Mouse (Mus musculus) midbrain, embryonic 14.5 days (tissue): ENCODE results near the gene Stx8. TPM values are rescaled to one million over a fixed set of nuclear protein-coding genes. Genes with fewer than 3 reads are reported as not detected.
A peak's percentile ranks its signal among the peaks of the same experiment; 100 is the strongest.

Experiments used
- ATAC-seq: fragments of 200-750 bp; cut with Nextera tagmentation; 2 replicates; pipeline ENCODE4 v1.8.0; 2017; ENCODE audit warnings: moderate number of reproducible peaks, moderate library complexity; ENCODE audit not compliant: low FRiP score, low TSS enrichment
- DNase-seq: peaks from one replicate; pipeline ENCODE4 v3.0.0-alpha.2; 2015
- H3K27ac ChIP-seq: fragments of 300-500 bp; sonication (generic); replicated peaks from 2 replicates; pipeline ENCODE4 v1.5.1; 2014; ENCODE audit warnings: mild to moderate bottlenecking, low read depth, low read length, moderate library complexity
- H3K27me3 ChIP-seq: fragments of 300-500 bp; sonication (generic); 2 replicates; pipeline ENCODE4 v1.6.1; 2014; ENCODE audit warnings: low read length, control low read depth, mixed read lengths; ENCODE audit not compliant: control insufficient read depth, insufficient read depth
- H3K36me3 ChIP-seq: fragments of 300-500 bp; sonication (generic); 2 replicates; pipeline ENCODE4 v1.6.1; 2014; ENCODE audit warnings: low read length, control low read depth; ENCODE audit not compliant: control insufficient read depth, insufficient read depth
- H3K4me1 ChIP-seq: fragments of 300-500 bp; sonication (generic); 2 replicates; pipeline ENCODE4 v1.6.1; 2014; ENCODE audit warnings: mild to moderate bottlenecking, antibody characterized with exemption, low read length, control low read depth; ENCODE audit not compliant: control insufficient read depth, insufficient read depth
- H3K4me2 ChIP-seq: fragments of 300-500 bp; sonication (generic); 2 replicates; pipeline ENCODE4 v1.6.1; 2014; ENCODE audit warnings: mild to moderate bottlenecking, low read length, moderate library complexity
- H3K4me3 ChIP-seq: fragments of 300-500 bp; sonication (generic); replicated peaks from 2 replicates; pipeline ENCODE4 v1.5.1; 2014; ENCODE audit warnings: low read depth, low read length
- H3K9ac ChIP-seq: fragments of 300-500 bp; sonication (generic); replicated peaks from 2 replicates; pipeline ENCODE4 v1.6.1; 2014; ENCODE audit warnings: mild to moderate bottlenecking, low read length, moderate library complexity
- H3K9me3 ChIP-seq: fragments of 300-500 bp; sonication (generic); 2 replicates; pipeline ENCODE4 v1.6.1; 2016; ENCODE audit warnings: low read length, control low read depth, mixed read lengths; ENCODE audit not compliant: control insufficient read depth
- WGBS: fragments of 180-500 bp; shearing (Covaris S2); extraction: QIAGEN DNeasy Blood & Tissue Kit; methylation state at CpG from one replicate; pipeline ENCODE4 v1.1.7; 2014; 5-methylcytosine and 5-hydroxymethylcytosine counted together
- polyA plus RNA-seq: library from polyadenylated mRNA; unstranded; fragments of >200 nt; fragmentation: Nextera tagmentation; extraction: Ambion mirVana; gene quantifications from 2 replicates; pipeline ENCODE4 v1.2.1, GENCODE M21; 2014

Stx8 gene
- polyA plus RNA-seq, 1 experiment from 2014 or later: 64.2 TPM

- no peak for DNase-seq
- Histone ChIP-seq H3K9me3 (no peaks in the 10 kb centered on the region), H3K27ac (no peak overlapping the region), H3K36me3 (no peaks in the 10 kb centered on the region), H3K4me1 (0 out of 2 replicates have a peak, but pooled peaks cover 5% of the 10 kb centered on the region), H3K9ac (no peak overlapping the region), H3K4me3 (no peak overlapping the region), H3K27me3 (no peaks in the 10 kb centered on the region), H3K4me2 (no peak overlapping the region)
- ATAC-seq: no peak
- 61% methylated on average over 2 of the region's 2 CpGs for WGBS
These were observed 109.3 kb downstream of the Stx8 start for GRCm38 (mm10) chr11:68075331-68075730.

GRCm38 (mm10) chr11:68079756-68080155, 113.8 kb downstream of the Stx8 start:
- H3K27ac ChIP-seq: no peak overlapping the region
- WGBS: 92% methylated on average over 2 of the region's 2 CpGs
- H3K27me3 ChIP-seq: no peaks in the 10 kb centered on the region
- no peak for DNase-seq
- H3K36me3 ChIP-seq: no peaks in the 10 kb centered on the region
- H3K4me2 ChIP-seq: no peak overlapping the region
- no peaks in the 10 kb centered on the region for H3K9me3 ChIP-seq
- H3K4me3 ChIP-seq: no peak overlapping the region
- H3K4me1 ChIP-seq: no peaks in the 10 kb centered on the region
- H3K9ac ChIP-seq: no peak overlapping the region
- ATAC-seq: no peak

GRCm38 (mm10) chr11:68080999-68081398, 115.0 kb downstream of the Stx8 start:
- H3K4me2 ChIP-seq: no peak overlapping the region
- no peaks in the 10 kb centered on the region for H3K27me3 ChIP-seq
- H3K36me3 ChIP-seq: no peaks in the 10 kb centered on the region
- H3K4me1 ChIP-seq: no peaks in the 10 kb centered on the region
- H3K9me3 ChIP-seq: no peaks in the 10 kb centered on the region
- no peak for DNase-seq
- no peak for ATAC-seq
- no peak overlapping the region for H3K9ac ChIP-seq
- H3K27ac ChIP-seq: no peak overlapping the region
- 94% methylated on average over 2 of the region's 2 CpGs for WGBS
- H3K4me3 ChIP-seq: no peak overlapping the region

GRCm38 (mm10) chr11:68082756-68083155, 116.8 kb downstream of the Stx8 start:
- no peaks in the 10 kb centered on the region for H3K4me1 ChIP-seq
- H3K9me3 ChIP-seq: no peaks in the 10 kb centered on the region
- ATAC-seq (no peak), DNase-seq (no peak)
- H3K27me3 ChIP-seq: no peaks in the 10 kb centered on the region
- 88% methylated on average over 12 of the region's 12 CpGs for WGBS
- H3K36me3 ChIP-seq: no peaks in the 10 kb centered on the region
- no peak overlapping the region for H3K9ac ChIP-seq
- H3K27ac ChIP-seq: no peak overlapping the region
- H3K4me2 ChIP-seq: no peak overlapping the region
- H3K4me3 ChIP-seq: no peak overlapping the region

- DNase-seq: peak; percentile 16
- 0 out of 2 replicates have a peak overlapping the region, but pooled peaks have one; percentile 26 for H3K27ac ChIP-seq
- H3K9ac ChIP-seq: no peak overlapping the region
- no peak overlapping the region for H3K4me2 ChIP-seq
- H3K4me1 ChIP-seq: no peaks in the 10 kb centered on the region
- no peak overlapping the region for H3K4me3 ChIP-seq
- H3K9me3 ChIP-seq: no peaks in the 10 kb centered on the region
- ATAC-seq: no peak
- no peaks in the 10 kb centered on the region for H3K27me3 ChIP-seq
- H3K36me3 ChIP-seq: no peaks in the 10 kb centered on the region
- 88% methylated on average over 6 of the region's 6 CpGs for WGBS
These were observed 117.6 kb downstream of the Stx8 start for GRCm38 (mm10) chr11:68083562-68083961.

- no peak overlapping the region for H3K9ac ChIP-seq
- H3K27me3 ChIP-seq: no peaks in the 10 kb centered on the region
- no peaks in the 10 kb centered on the region for H3K36me3 ChIP-seq
- ATAC-seq (no peak), DNase-seq (no peak)
- no peaks in the 10 kb centered on the region for H3K4me1 ChIP-seq
- 87% methylated on average over 9 of the region's 9 CpGs for WGBS
- H3K9me3 ChIP-seq: no peaks in the 10 kb centered on the region
- no peak overlapping the region for H3K27ac ChIP-seq
- no peak overlapping the region for H3K4me3 ChIP-seq
- H3K4me2 ChIP-seq: no peak overlapping the region
These were observed 120.2 kb downstream of the Stx8 start for GRCm38 (mm10) chr11:68086221-68086620.

GRCm38 (mm10) chr11:68089426-68089825, 123.4 kb downstream of the Stx8 start:
- Histone ChIP-seq H3K4me1 (no peaks in the 10 kb centered on the region), H3K27ac (no peak overlapping the region), H3K9me3 (no peaks in the 10 kb centered on the region), H3K36me3 (no peaks in the 10 kb centered on the region), H3K27me3 (no peaks in the 10 kb centered on the region), H3K4me2 (no peak overlapping the region), H3K9ac (no peak overlapping the region), H3K4me3 (no peak overlapping the region)
- 77% methylated on average over 9 of the region's 9 CpGs for WGBS
- no peak for DNase-seq
- ATAC-seq: no peak

- DNase-seq (no peak), ATAC-seq (no peak)
- no peak overlapping the region for H3K4me2 ChIP-seq
- H3K27ac ChIP-seq: no peak overlapping the region
- H3K9me3 ChIP-seq: no peaks in the 10 kb centered on the region
- no peaks in the 10 kb centered on the region for H3K4me1 ChIP-seq
- no peaks in the 10 kb centered on the region for H3K36me3 ChIP-seq
- 68% methylated on average over 13 of the region's 13 CpGs for WGBS
- no peak overlapping the region for H3K9ac ChIP-seq
- no peak overlapping the region for H3K4me3 ChIP-seq
- H3K27me3 ChIP-seq: no peaks in the 10 kb centered on the region
These were observed 124.0 kb downstream of the Stx8 start for GRCm38 (mm10) chr11:68089885-68090592.

- Histone ChIP-seq H3K27ac (no peak overlapping the region), H3K36me3 (no peaks in the 10 kb centered on the region), H3K4me1 (no peaks in the 10 kb centered on the region), H3K9ac (no peak overlapping the region), H3K9me3 (no peaks in the 10 kb centered on the region), H3K4me2 (no peak overlapping the region), H3K27me3 (no peaks in the 10 kb centered on the region), H3K4me3 (no peak overlapping the region)
- ATAC-seq: no peak
- no peak for DNase-seq
- WGBS: 74% methylated on average over 3 of the region's 3 CpGs
These were observed 126.2 kb downstream of the Stx8 start for GRCm38 (mm10) chr11:68091975-68092759.
